Mouse (Mus musculus) stomach, embryonic 14.5 days (tissue): ENCODE measurements around the gene Gpr137. TPM values are rescaled to one million over a fixed set of nuclear protein-coding genes. Genes with fewer than 3 reads are reported as not detected.

Source experiments
- ATAC-seq: fragments of 200-750 bp; cut with Nextera tagmentation; 2 replicates; pipeline ENCODE4 v1.8.0; 2017; ENCODE audit warnings: low read depth, moderate TSS enrichment; ENCODE audit not compliant: insufficient number of reproducible peaks, insufficient read depth, low FRiP score
- H3K27ac ChIP-seq: fragments of 300-500 bp; sonication (generic); 2 replicates; pipeline ENCODE4 v1.5.1; 2014; ENCODE audit warnings: mild to moderate bottlenecking, low read length, moderate library complexity, mixed read lengths
- H3K27me3 ChIP-seq: fragments of 300-500 bp; sonication (generic); 2 replicates; pipeline ENCODE4 v1.6.1; 2014; ENCODE audit warnings: low read length, control low read depth, mixed read lengths; ENCODE audit not compliant: control insufficient read depth, insufficient read depth
- H3K36me3 ChIP-seq: fragments of 300-500 bp; sonication (generic); 2 replicates; pipeline ENCODE4 v1.6.1; 2014; ENCODE audit warnings: mild to moderate bottlenecking, control low read depth, low read length, moderate library complexity, mixed read lengths; ENCODE audit not compliant: control insufficient read depth, insufficient read depth
- H3K4me1 ChIP-seq: fragments of 300-500 bp; sonication (generic); 2 replicates; pipeline ENCODE4 v1.6.1; 2014; ENCODE audit warnings: low read length, control low read depth, mixed read lengths; ENCODE audit not compliant: control insufficient read depth, insufficient read depth
- H3K4me2 ChIP-seq: fragments of 300-500 bp; sonication (generic); replicated peaks from 2 replicates; pipeline ENCODE4 v1.6.1; 2014; ENCODE audit warnings: low read depth, low read length, control low read depth
- H3K4me3 ChIP-seq: fragments of 300-500 bp; sonication (generic); 2 replicates; pipeline ENCODE4 v1.5.1; 2014; ENCODE audit warnings: low read depth, low read length, control low read depth
- H3K9ac ChIP-seq: fragments of 300-500 bp; sonication (generic); replicated peaks from 2 replicates; pipeline ENCODE4 v1.6.1; 2014; ENCODE audit warnings: low read depth, mild to moderate bottlenecking, control low read depth, low read length, moderate library complexity, mixed read lengths
- H3K9me3 ChIP-seq: fragments of 300-500 bp; sonication (generic); 2 replicates; pipeline ENCODE4 v1.6.1; 2016; ENCODE audit warnings: low read depth, low read length, control low read depth; ENCODE audit not compliant: control insufficient read depth
- WGBS: fragments of 180-500 bp; shearing (Covaris S2); extraction: QIAGEN DNeasy Blood & Tissue Kit; methylation state at CpG from one replicate; pipeline ENCODE4 v1.1.7; 2014; 5-methylcytosine and 5-hydroxymethylcytosine counted together
- polyA plus RNA-seq: library from polyadenylated mRNA; unstranded; fragments of >200 nt; fragmentation: Nextera tagmentation; extraction: Ambion mirVana; gene quantifications from 2 replicates; pipeline ENCODE4 v1.2.1, GENCODE M21; 2014

The Gpr137 gene
- polyA plus RNA-seq, 1 experiment from 2014 or later: 21.8 TPM

GRCm38 (mm10) chr19:6975537-6976521, 33.5 kb upstream of the Gpr137 start, which contains the start of gene Plcb3:
Gene Plcb3, minus strand, starts transcription at chr19:6976470.
- peaks cover 38% of the 10 kb centered on the region for H3K4me1 ChIP-seq
- no peak for ATAC-seq
- peaks cover 13% of the 10 kb centered on the region for H3K36me3 ChIP-seq
- H3K27me3 ChIP-seq: no peaks in the 10 kb centered on the region
- no peaks in the 10 kb centered on the region for H3K9me3 ChIP-seq
- peak within 1 kb of the TSS; percentile 77 for H3K4me3 ChIP-seq
- peak within 1 kb of the TSS; percentile 82 for H3K9ac ChIP-seq
- WGBS: under 1% methylated on average over 16 of the region's 16 CpGs
- H3K4me2 ChIP-seq: peak within 1 kb of the TSS; percentile 93
- H3K27ac ChIP-seq: peak within 1 kb of the TSS; percentile 94

DNA sequence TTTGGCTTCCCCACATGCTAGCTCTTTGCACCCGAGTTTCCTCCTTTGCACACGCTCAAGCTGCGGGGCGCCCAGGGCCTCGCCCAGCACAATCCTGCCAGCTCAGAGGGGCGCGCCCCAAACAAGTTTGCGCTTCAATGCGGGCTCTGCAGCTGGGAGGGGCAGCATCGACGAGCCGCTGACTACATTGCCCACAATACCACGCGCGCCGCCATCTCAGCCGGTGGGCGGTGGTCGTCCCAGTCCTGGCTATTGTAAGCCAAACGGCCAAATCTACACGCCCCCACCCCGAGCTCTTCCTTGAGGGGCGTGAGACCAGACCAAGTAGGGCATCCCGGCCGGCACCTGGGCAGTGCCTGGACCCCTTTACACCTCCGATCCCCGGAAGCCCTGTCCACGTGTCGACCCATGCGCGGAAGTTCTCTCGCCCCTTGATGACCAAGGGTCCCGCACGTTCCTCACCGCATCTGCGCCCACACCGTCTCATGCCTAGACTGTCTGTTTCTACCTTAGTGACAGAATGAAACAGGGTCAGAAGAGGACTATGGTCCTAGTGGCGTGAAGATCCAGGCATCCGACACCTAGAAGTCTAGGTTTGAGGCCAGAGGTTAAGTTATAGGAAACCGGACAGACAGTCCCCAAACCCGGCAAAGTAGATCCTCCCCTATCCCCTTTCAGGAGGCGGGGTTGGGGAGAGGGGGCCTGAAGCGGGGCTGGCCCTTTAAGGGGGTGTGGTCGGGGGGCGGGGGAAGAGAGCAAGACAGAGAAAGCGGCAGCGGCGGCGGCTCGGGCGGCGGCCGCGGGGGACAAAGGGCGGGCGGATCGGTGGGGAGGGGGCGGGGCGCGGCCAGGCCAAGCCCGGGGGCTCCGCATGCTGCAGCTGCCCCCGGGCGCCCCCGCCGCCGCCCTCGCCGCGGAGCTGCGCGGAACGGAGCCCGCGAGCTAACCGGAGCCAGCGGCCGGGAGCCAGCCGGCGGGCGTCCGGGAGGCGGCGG, 32.2 kb upstream of the Gpr137 start, which contains the start of gene Ppp1r14b:
Gene Ppp1r14b (plus strand): TSS at position 758 of the 995 bp plus-strand sequence.
- Histone ChIP-seq H3K4me3 (peak within 1 kb of the TSS; percentile 77), H3K4me1 (peaks cover 49% of the 10 kb centered on the region), H3K9me3 (no peaks in the 10 kb centered on the region), H3K36me3 (peaks cover 13% of the 10 kb centered on the region), H3K9ac (peak within 1 kb of the TSS; percentile 82), H3K27ac (peak within 1 kb of the TSS; percentile 94), H3K27me3 (no peaks in the 10 kb centered on the region), H3K4me2 (peak within 1 kb of the TSS; percentile 93)
- WGBS: under 1% methylated on average over 81 of the region's 84 CpGs
- ATAC-seq: peak; percentile 60

DNA sequence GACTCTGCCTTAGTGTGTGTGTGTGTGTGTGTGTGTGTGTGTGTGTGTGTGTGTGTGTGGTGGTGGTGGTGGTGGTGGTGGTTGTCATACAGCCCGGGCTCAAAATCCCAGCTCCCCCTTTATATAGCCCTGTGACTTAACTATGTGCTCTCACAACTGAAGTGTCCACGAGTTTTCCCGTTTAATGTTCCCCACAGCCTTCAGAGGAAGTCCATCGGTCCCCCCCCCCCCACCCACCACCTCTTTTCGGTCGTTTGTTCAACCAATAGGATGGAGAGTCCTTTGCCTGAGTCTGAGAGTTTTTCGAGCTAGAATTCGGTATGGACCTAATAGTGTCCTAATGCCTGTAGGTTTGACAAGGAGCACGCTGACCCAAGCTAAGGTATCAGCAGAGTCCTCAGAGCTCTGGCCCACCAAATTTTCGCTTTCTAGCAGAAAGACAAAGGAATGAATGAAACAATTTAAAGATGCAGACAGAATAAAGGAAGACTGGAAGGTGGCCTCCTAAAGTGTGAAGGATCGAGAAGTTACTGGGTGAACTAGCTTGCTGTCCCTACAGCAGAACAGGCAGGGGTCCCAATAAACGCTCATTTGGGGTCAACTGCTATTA, 31.4 kb upstream of the Gpr137 start:
- 27% methylated on average over 12 of the region's 12 CpGs for WGBS
- peak overlapping the region; percentile 44 for H3K4me2 ChIP-seq
- peak overlapping the region; percentile 77 for H3K4me3 ChIP-seq
- peaks cover 13% of the 10 kb centered on the region for H3K36me3 ChIP-seq
- H3K27me3 ChIP-seq: no peaks in the 10 kb centered on the region
- no peak for ATAC-seq
- no peak overlapping the region for H3K27ac ChIP-seq
- 0 out of 2 replicates have a peak overlapping the region, but pooled peaks have one; percentile 2 for H3K9ac ChIP-seq
- peaks cover 43% of the 10 kb centered on the region for H3K4me1 ChIP-seq
- no peaks in the 10 kb centered on the region for H3K9me3 ChIP-seq

GRCm38 (mm10) chr19:6972247-6972917, 30.1 kb upstream of the Gpr137 start:
- H3K27ac ChIP-seq: no peak overlapping the region
- 77% methylated on average over 13 of the region's 13 CpGs for WGBS
- H3K36me3 ChIP-seq: 0 out of 2 replicates have a peak, but pooled peaks cover 3% of the 10 kb centered on the region
- no peak overlapping the region for H3K4me2 ChIP-seq
- no peaks in the 10 kb centered on the region for H3K27me3 ChIP-seq
- H3K4me3 ChIP-seq: no peak overlapping the region
- no peak overlapping the region for H3K9ac ChIP-seq
- no peak for ATAC-seq
- H3K4me1 ChIP-seq: peaks cover 52% of the 10 kb centered on the region
- no peaks in the 10 kb centered on the region for H3K9me3 ChIP-seq

DNA sequence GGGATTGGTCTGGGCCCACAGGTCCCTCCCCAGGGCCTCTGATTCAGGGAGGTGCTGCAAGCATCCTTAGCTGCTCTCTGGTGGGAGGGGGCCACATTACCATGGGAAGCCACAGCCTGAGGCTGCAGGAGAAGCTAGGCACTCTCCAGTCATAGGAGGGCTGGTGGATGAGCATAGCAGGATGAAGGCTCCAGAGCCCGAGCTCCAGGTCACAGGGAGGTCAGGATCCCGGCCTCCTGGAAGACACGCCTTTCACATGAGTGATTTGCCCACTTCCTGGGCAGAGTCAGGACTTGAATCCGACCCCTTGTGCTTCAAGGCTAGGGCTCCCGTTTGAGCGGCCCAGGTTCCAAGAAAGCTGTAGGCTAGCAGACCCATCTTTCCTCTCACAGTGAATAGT, 29.4 kb upstream of the Gpr137 start:
- ATAC-seq: no peak
- peaks cover 51% of the 10 kb centered on the region for H3K4me1 ChIP-seq
- H3K4me3 ChIP-seq: no peak overlapping the region
- no peak overlapping the region for H3K4me2 ChIP-seq
- H3K36me3 ChIP-seq: no peaks in the 10 kb centered on the region
- H3K27ac ChIP-seq: no peak overlapping the region
- H3K9ac ChIP-seq: no peak overlapping the region; the same call in 1 of the 2 replicates
- no peaks in the 10 kb centered on the region for H3K27me3 ChIP-seq
- H3K9me3 ChIP-seq: no peaks in the 10 kb centered on the region
- WGBS: 31% methylated on average over 6 of the region's 6 CpGs

- peak overlapping the region; percentile 39; the same call in 1 of the 2 replicates for H3K27ac ChIP-seq
- H3K36me3 ChIP-seq: peaks cover 10% of the 10 kb centered on the region; the same call in 1 of the 2 replicates
- H3K4me2 ChIP-seq: peak overlapping the region; percentile 94
- peaks cover 41% of the 10 kb centered on the region for H3K4me1 ChIP-seq
- H3K27me3 ChIP-seq: no peaks in the 10 kb centered on the region
- ATAC-seq: no peak
- peak overlapping the region; percentile 25; the same call in 1 of the 2 replicates for H3K9ac ChIP-seq
- H3K9me3 ChIP-seq: no peaks in the 10 kb centered on the region
- no peak overlapping the region for H3K4me3 ChIP-seq
- WGBS: 18% methylated on average over 11 of the region's 11 CpGs
Observed at GRCm38 (mm10) chr19:6970460-6971085, 28.3 kb upstream of the Gpr137 start.

DNA sequence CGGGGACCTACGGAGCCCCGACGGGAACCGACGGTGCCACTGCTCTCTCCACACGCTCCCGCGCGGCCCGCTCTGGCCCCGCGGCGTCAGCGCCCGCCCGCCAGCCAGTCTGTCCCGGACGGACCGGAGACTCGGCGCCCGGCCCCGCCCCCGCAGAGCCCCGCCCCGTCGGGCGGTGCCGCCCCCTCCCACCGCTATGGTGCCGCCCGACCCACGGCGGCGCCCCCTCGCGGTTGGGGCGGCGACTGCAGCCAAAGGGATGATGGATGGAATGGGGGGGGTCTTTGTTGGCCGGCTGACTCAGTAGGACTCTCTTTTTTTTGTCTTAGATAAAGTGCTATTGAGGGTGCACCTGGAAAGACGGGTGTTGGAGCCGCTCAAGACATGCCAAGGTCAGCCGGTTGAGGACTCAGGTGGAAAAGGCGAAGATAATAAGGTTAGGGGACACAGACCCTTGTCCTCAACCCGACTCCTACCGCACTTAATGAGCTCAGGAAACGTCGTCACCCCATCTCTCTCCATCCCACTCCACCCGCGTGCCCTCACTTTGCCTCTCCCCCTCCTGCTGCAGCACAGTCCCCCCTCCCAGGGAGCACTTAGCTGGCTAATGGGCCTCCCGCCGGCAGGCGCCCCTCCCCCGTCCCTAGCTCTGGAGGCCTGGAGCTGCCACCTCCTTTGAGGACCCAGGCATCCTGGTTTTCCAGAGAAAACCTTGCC, 27.5 kb upstream of the Gpr137 start:
- ATAC-seq: peak; percentile 66
- Histone ChIP-seq H3K27me3 (no peaks in the 10 kb centered on the region), H3K9me3 (no peaks in the 10 kb centered on the region), H3K4me1 (peaks cover 41% of the 10 kb centered on the region), H3K4me3 (peak overlapping the region; percentile 68), H3K27ac (peak overlapping the region; percentile 39; the same call in 1 of the 2 replicates), H3K4me2 (peak overlapping the region; percentile 94), H3K9ac (peak overlapping the region; percentile 83), H3K36me3 (peaks cover 17% of the 10 kb centered on the region)
- under 1% methylated on average over 55 of the region's 55 CpGs for WGBS
